Mouse (Mus musculus) thymus, adult 2 months (tissue): ENCODE data around the gene Vmn1r207-ps.
"Not testable (repeated sequence)": the region's sequence is repeated elsewhere in the genome, so short reads cannot be mapped to it uniquely, and the experiment has no call there.

ENCODE experiments used
- CTCF ChIP-seq: fragments of 200-500 bp; IDR thresholded peaks from 2 replicates; pipeline ENCODE4 v1.5.1; 2012; ENCODE audit warnings: mild to moderate bottlenecking, control low read depth, low read length, moderate library complexity, borderline replicate concordance; ENCODE audit not compliant: control insufficient read depth, poor library complexity, insufficient read depth; ENCODE audit errors: extremely low read depth
- POLR2A ChIP-seq: fragments of 200-500 bp; IDR thresholded peaks from 2 replicates; pipeline ENCODE4 v1.6.1; 2012; ENCODE audit warnings: mild to moderate bottlenecking, low read length, control low read depth, moderate library complexity; ENCODE audit not compliant: control insufficient read depth, poor library complexity, insufficient read depth; ENCODE audit errors: extremely low read depth

DNA sequence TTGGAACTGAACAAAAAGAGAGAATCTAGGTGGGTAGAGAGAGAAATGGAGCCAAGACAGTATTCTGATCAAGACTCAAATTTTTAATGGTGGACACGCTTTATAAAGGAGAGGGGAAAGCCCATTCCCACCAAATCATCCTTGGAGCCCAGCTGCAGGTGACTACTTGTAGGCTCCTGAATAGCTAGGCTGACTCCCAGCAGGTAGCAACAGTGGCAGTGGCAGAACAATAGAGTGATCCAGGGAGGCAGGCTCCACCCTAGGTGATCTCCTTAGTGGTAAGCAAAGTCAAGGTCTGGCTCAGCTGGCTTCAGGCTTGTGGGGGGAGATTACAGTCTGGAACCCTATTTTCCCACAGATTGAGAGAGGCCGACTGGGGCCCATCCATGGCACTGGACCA is 42.2 kb upstream of the Vmn1r207-ps start:
- TF ChIP-seq CTCF, POLR2A: not testable (repeated sequence)
